Comparison of ENCODE assay signal across 21 mouse cellular contexts in genomic region chr1:63561772-63562520, GRCm38 (mm10). TPM values are rescaled to one million over a fixed set of nuclear protein-coding genes. Genes with fewer than 3 reads are reported as not detected.
"Had no signal": no experiment of that assay in that cellular context is flagged by ENCODE, and none has a peak within 500 bp of the region (broad histone marks: within the 10 kb centered on the region; RNA-seq: fewer than 3 reads in every experiment).

No protein-coding gene starts in this region.

- H3K4me3 ChIP-seq: layer of hippocampus, adult 2 months; left cerebral cortex, adult 2 months; limb, embryonic 15.5 days; liver, embryonic 13.5 days; lung, embryonic 15.5 days; megakaryocyte, embryonic 14.5 days; midbrain, embryonic 15.5 days; neural tube, embryonic 12.5 days; stomach, embryonic 15.5 days had no signal

- H3K9ac ChIP-seq: limb, embryonic 15.5 days; liver, embryonic 13.5 days; liver, postnatal 0 days; lung, embryonic 15.5 days; midbrain, embryonic 15.5 days; neural tube, embryonic 12.5 days; stomach, embryonic 15.5 days had no signal

- DNase-seq: kidney, postnatal 10 days; kidney, postnatal 4 days; liver, embryonic 13.5 days; liver, postnatal 0 days; lung, postnatal 14 days; thymus, adult 2 months; thymus, postnatal 25 days had no signal

- H3K4me1 ChIP-seq: limb, embryonic 15.5 days; liver, embryonic 13.5 days; lung, embryonic 15.5 days; megakaryocyte, embryonic 14.5 days; midbrain, embryonic 15.5 days; neural tube, embryonic 12.5 days; stomach, embryonic 15.5 days had no signal

- H3K27ac ChIP-seq: layer of hippocampus, adult 2 months; left cerebral cortex, adult 2 months; limb, embryonic 15.5 days; liver, embryonic 13.5 days; lung, embryonic 15.5 days; macrophage; midbrain, embryonic 15.5 days; neural tube, embryonic 12.5 days; stomach, embryonic 15.5 days had no signal

- H3K36me3 ChIP-seq: limb, embryonic 15.5 days; liver, embryonic 13.5 days; lung, embryonic 15.5 days; midbrain, embryonic 15.5 days; neural tube, embryonic 12.5 days; stomach, embryonic 15.5 days had no signal

- H3K4me2 ChIP-seq: limb, embryonic 15.5 days; liver, embryonic 13.5 days; lung, embryonic 15.5 days; midbrain, embryonic 11.5 days; midbrain, embryonic 15.5 days; neural tube, embryonic 12.5 days; stomach, embryonic 15.5 days had no signal

- H3K9me3 ChIP-seq: limb, embryonic 15.5 days; liver, embryonic 13.5 days; lung, embryonic 15.5 days; megakaryocyte, embryonic 14.5 days; midbrain, embryonic 15.5 days; neural tube, embryonic 12.5 days; stomach, embryonic 15.5 days had no signal

- ATAC-seq: liver, postnatal 0 days; midbrain, embryonic 15.5 days had no signal

- H3K27me3 ChIP-seq: limb, embryonic 15.5 days; liver, embryonic 13.5 days; lung, embryonic 15.5 days; megakaryocyte, embryonic 14.5 days; midbrain, embryonic 15.5 days; neural tube, embryonic 12.5 days; stomach, embryonic 15.5 days had no signal

RNA-seq across cellular contexts. Expression of gene Gm39653, which starts 53.8 kb away (rescaled TPM):
- polyA plus RNA-seq: limb, embryonic 11.5 days; limb, embryonic 15.5 days; liver, embryonic 13.5 days; liver, postnatal 0 days; lung, embryonic 15.5 days; macrophage; midbrain, embryonic 11.5 days; midbrain, embryonic 15.5 days; neural tube, embryonic 12.5 days; spleen, adult 2 months; stomach, embryonic 15.5 days; testis, adult 2 months; thymus, adult 2 months; urinary bladder, adult 2 months had no signal
